In the genomic region with DNA sequence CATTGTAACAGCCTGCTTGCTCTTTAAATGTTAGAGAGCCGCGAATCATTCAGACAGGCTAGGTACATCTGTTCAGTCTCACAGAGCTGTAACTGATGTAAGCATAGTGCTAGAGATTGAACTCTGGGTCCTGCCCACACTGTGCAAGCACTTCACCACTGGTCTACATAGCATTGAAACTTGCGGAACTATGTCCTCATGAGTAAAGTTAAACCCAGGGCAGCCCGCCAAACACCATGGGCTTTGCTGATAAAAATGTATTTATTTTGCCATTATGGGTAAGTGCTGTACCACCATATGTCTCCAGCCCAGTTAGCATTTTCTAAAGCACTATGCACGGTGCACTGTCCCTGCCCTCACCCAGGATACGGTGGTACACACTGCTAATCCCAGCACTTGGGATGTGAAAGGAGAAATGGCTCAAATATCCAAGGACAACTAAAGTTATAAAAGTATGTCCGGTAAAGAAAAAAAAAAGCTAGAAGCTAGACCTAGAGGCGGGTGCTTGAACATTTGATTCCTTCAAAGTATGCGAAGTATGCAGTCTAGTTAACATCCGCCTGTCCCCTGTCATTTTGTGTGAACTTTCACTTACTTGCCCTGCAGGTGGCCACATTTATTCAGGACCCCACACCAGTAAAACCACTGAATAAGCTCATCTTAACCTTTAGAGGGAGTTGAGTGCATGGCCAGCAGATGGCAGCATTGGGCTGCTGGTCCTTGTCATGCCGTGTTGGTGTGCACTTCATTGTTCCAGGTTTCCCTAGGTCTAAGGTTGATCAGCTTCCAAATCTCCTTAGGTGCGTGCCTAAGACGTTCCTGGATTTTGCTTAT, we compare ENCODE assay signal across 8 mouse cellular contexts. TPM values are rescaled to one million over a fixed set of nuclear protein-coding genes. Genes with fewer than 3 reads are reported as not detected.
DNase-seq lines count a peak whose midpoint lies in the region; ATAC-seq lines count a peak whose summit lies in the region.

No protein-coding gene starts in this region.

- H3K27ac ChIP-seq in hindbrain, embryonic 15.5 days (replicated peaks), result no peak overlapping the region; the same call in 1 of the 2 replicates

- ATAC-seq in hindbrain, embryonic 15.5 days (ENCODE audit: low FRiP score, low read depth), result peak; percentile 65

- H3K27me3 ChIP-seq in hindbrain, embryonic 15.5 days, result no peaks in the 10 kb centered on the region

- no peak overlapping the region for H3K9ac ChIP-seq in hindbrain, embryonic 15.5 days

- no peaks in the 10 kb centered on the region for H3K9me3 ChIP-seq in hindbrain, embryonic 15.5 days

- no peak overlapping the region for H3K4me2 ChIP-seq in hindbrain, embryonic 15.5 days

- peak; percentile 94 for DNase-seq in R1 (ENCODE audit: low read depth, low spot score)
- peak; percentile 84 to 91 for DNase-seq in cerebellum, postnatal 25 days
- DNase-seq in gastrocnemius, adult 18-20 months (ENCODE audit: low spot score), result peak; percentile 90
- peak; percentile 73 to 74 for DNase-seq in layer of hippocampus, postnatal 36 days
- peak; percentile 94 for DNase-seq in lung, postnatal 36 days
- peak; percentile 84 for DNase-seq in retina, postnatal 7 days (ENCODE audit: low read depth, low spot score)
- peak; percentile 52 to 72 for DNase-seq in urinary bladder, adult 18-20 months (ENCODE audit: low spot score in 2 of 2)

- peaks cover 17% of the 10 kb centered on the region; the same call in 1 of the 2 replicates for H3K4me1 ChIP-seq in hindbrain, embryonic 15.5 days (replicated peaks)

- H3K4me3 ChIP-seq in hindbrain, embryonic 15.5 days, result no peak overlapping the region

- H3K36me3 ChIP-seq in hindbrain, embryonic 15.5 days, result no peaks in the 10 kb centered on the region

- 50% methylated on average over 13 of the region's 13 CpGs for WGBS in hindbrain, embryonic 15.5 days

RNA-seq across cellular contexts. Expression of a gene that starts 9.9 kb away (rescaled TPM):
- 10 to 100 TPM; 22.5 to 28.0 TPM for total RNA-seq in gastrocnemius, adult 18-20 months (2021)
- polyA plus RNA-seq in hindbrain, embryonic 15.5 days (2015; fragmentation: Nextera tagmentation; extraction: Ambion mirVana), result 31.1 and 35.6 TPM in 2 replicates
- total RNA-seq in layer of hippocampus, postnatal 36 days (2021), result 10 to 100 TPM; 57.7 to 62.8 TPM
